In genomic region chr16:37654831-37655455, GRCm38 (mm10) we compare ENCODE assay signal across 8 mouse cellular contexts. TPM values are rescaled to one million over a fixed set of nuclear protein-coding genes. Genes with fewer than 3 reads are reported as not detected.
DNase-seq lines count a peak whose midpoint lies in the region; ATAC-seq and TF ChIP-seq lines count a peak whose summit lies in the region.

No protein-coding gene starts in this region.

- 69% methylated on average over 4 of the region's 4 CpGs for WGBS in heart, embryonic 14.5 days
- 66% methylated on average over 4 of the region's 4 CpGs for WGBS in hindbrain, embryonic 11.5 days
- whole genome bisulfite sequencing in midbrain, embryonic 12.5 days: 61% methylated on average over 4 of the region's 4 CpGs

- H3K9ac ChIP-seq in heart, embryonic 14.5 days (ENCODE audit: low read length): no peak overlapping the region
- H3K9ac ChIP-seq in hindbrain, embryonic 11.5 days (ENCODE audit: low read depth, low read length): no peak overlapping the region
- H3K9ac ChIP-seq in midbrain, embryonic 12.5 days (replicated peaks): no peak overlapping the region

- peak overlapping the region; percentile 64 for H3K4me2 ChIP-seq in heart, embryonic 14.5 days (ENCODE audit: low read length)
- H3K4me2 ChIP-seq in hindbrain, embryonic 11.5 days (replicated peaks; ENCODE audit: low read depth, low read length): no peak overlapping the region
- H3K4me2 ChIP-seq in midbrain, embryonic 12.5 days (replicated peaks): peak overlapping the region; percentile 49

- no peaks in the 10 kb centered on the region for H3K27me3 ChIP-seq in heart, embryonic 14.5 days (ENCODE audit: control insufficient read depth, insufficient read depth, low read length)
- H3K27me3 ChIP-seq in hindbrain, embryonic 11.5 days (ENCODE audit: control insufficient read depth, insufficient read depth, low read length): no peaks in the 10 kb centered on the region
- no peaks in the 10 kb centered on the region for H3K27me3 ChIP-seq in midbrain, embryonic 12.5 days

- no peaks in the 10 kb centered on the region for H3K9me3 ChIP-seq in heart, embryonic 14.5 days (ENCODE audit: control insufficient read depth, low read length)
- H3K9me3 ChIP-seq in hindbrain, embryonic 11.5 days (ENCODE audit: control insufficient read depth, low read length): no peaks in the 10 kb centered on the region
- 0 out of 2 replicates have a peak, but pooled peaks cover 2% of the 10 kb centered on the region for H3K9me3 ChIP-seq in midbrain, embryonic 12.5 days

- no peaks in the 10 kb centered on the region for H3K36me3 ChIP-seq in heart, embryonic 14.5 days (ENCODE audit: control insufficient read depth, insufficient read depth, low read length)
- H3K36me3 ChIP-seq in hindbrain, embryonic 11.5 days (ENCODE audit: control insufficient read depth, insufficient read depth, low read length): no peaks in the 10 kb centered on the region
- no peaks in the 10 kb centered on the region for H3K36me3 ChIP-seq in midbrain, embryonic 12.5 days

- peak overlapping the region in 1 of 2 experiments; percentile 86; a peak in 1 of 4 replicates for H3K4me3 ChIP-seq in heart, embryonic 14.5 days (ENCODE audit: control insufficient read depth in 1 of 2, insufficient read depth in 1 of 2, low read depth in 1 of 2, low read length in 2 of 2)
- peak overlapping the region; percentile 34; the same call in 1 of the 2 replicates for H3K4me3 ChIP-seq in bone marrow macrophage, adult 2 months (ENCODE audit: insufficient read depth, low read length)
- H3K4me3 ChIP-seq in hindbrain, embryonic 11.5 days (ENCODE audit: low read depth, low read length): no peak overlapping the region
- H3K4me3 ChIP-seq in midbrain, embryonic 12.5 days: no peak overlapping the region; the same call in 1 of the 2 replicates

- no peak for TF ChIP-seq POLR2A in bone marrow macrophage, adult 2 months (IDR thresholded peaks at IDR 0.05; ENCODE audit: borderline replicate concordance, low read depth, low read length)

- no peak for DNase-seq in heart, postnatal 4 days
- no peak for DNase-seq in hindbrain, embryonic 11.5 days (ENCODE audit: low spot score)
- DNase-seq in layer of hippocampus, adult 9-11 months: no peak
- DNase-seq in ovary, postnatal 14 days (ENCODE audit: low spot score): no peak
- no peak for DNase-seq in frontal cortex, postnatal 25 days (ENCODE audit: low spot score in 2 of 2)

- H3K27ac ChIP-seq in heart, embryonic 14.5 days (replicated peaks in 1 of 2; ENCODE audit: control insufficient read depth in 1 of 2, insufficient read depth in 1 of 2, low read depth in 2 of 2, low read length in 2 of 2): peak overlapping the region; percentile 65 to 90
- H3K27ac ChIP-seq in bone marrow macrophage, adult 2 months (ENCODE audit: insufficient read depth, low read depth, low read length): peak overlapping the region; percentile 83
- no peak overlapping the region for H3K27ac ChIP-seq in hindbrain, embryonic 11.5 days (ENCODE audit: low read depth, low read length)
- 0 out of 2 replicates have a peak overlapping the region, but pooled peaks have one; percentile 46 for H3K27ac ChIP-seq in midbrain, embryonic 12.5 days (replicated peaks)

- H3K4me1 ChIP-seq in heart, embryonic 14.5 days (ENCODE audit: control insufficient read depth in 2 of 2, insufficient read depth in 2 of 2, low read length in 2 of 2): peaks cover 6 to 33% of the 10 kb centered on the region in 2 experiments
- peaks cover 18% of the 10 kb centered on the region for H3K4me1 ChIP-seq in bone marrow macrophage, adult 2 months (ENCODE audit: control insufficient read depth, insufficient read depth, low read length)
- peaks cover 5% of the 10 kb centered on the region; the same call in 1 of the 2 replicates for H3K4me1 ChIP-seq in hindbrain, embryonic 11.5 days (replicated peaks; ENCODE audit: control insufficient read depth, insufficient read depth, low read length)
- H3K4me1 ChIP-seq in midbrain, embryonic 12.5 days: peaks cover 33% of the 10 kb centered on the region

- ATAC-seq in heart, embryonic 14.5 days (ENCODE audit: insufficient number of reproducible peaks, insufficient read depth, low FRiP score, low read depth): no peak
- 0 out of 2 replicates have a peak, but pooled peaks have one; percentile 1 for ATAC-seq in hindbrain, embryonic 11.5 days (ENCODE audit: low FRiP score)
- no peak for ATAC-seq in midbrain, embryonic 12.5 days (ENCODE audit: low FRiP score, low read depth)

- TF ChIP-seq CTCF in bone marrow macrophage, adult 2 months (IDR thresholded peaks at IDR 0.05; ENCODE audit: low read depth, low read length): no peak

RNA-seq across cellular contexts. Expression of gene Ndufb4, which starts 0.7 kb away (rescaled TPM):
- 116 and 120 TPM in 2 replicates for polyA plus RNA-seq in heart, embryonic 14.5 days (2014; fragmentation: Nextera tagmentation; extraction: Ambion mirVana)
- total RNA-seq in heart, postnatal 4 days (2021): 100 to 1,000 TPM; 141 to 154 TPM
- polyA plus RNA-seq in bone marrow macrophage, adult 2 months (2012; ENCODE audit: insufficient read depth, insufficient read length, missing spikeins): 63.7 and 105 TPM in 2 replicates
- polyA plus RNA-seq in hindbrain, embryonic 11.5 days (2014; fragmentation: Nextera tagmentation; extraction: Ambion mirVana): 54.0 and 60.0 TPM in 2 replicates
- polyA plus RNA-seq in midbrain, embryonic 12.5 days (2016; fragmentation: Nextera tagmentation; extraction: Ambion mirVana): 64.0 and 65.8 TPM in 2 replicates
